Mouse (Mus musculus) gastrocnemius, postnatal 25 days (tissue): ENCODE data around the gene Tln2. TPM values are rescaled to one million over a fixed set of nuclear protein-coding genes. Genes with fewer than 3 reads are reported as not detected.

ENCODE experiments used
- DNase-seq: peaks from one replicate; pipeline ENCODE4 v3.0.0; 2022
- long read RNA-seq, 2 experiments: library from polyadenylated mRNA; stranded (forward); transcript quantifications; one replicate each; pipeline ENCODE4 v2.0.0; 2021
- total RNA-seq, 2 experiments: library from RNA; stranded (reverse); gene quantifications; 1 replicate in 1 of 2; 2 replicates in 1 of 2; pipeline ENCODE4 v1.2.3; 2021

The Tln2 gene
- total RNA-seq = 100 to 1,000 TPM in 1 of 2 experiments, 10 to 100 TPM in 1; 77.1 to 100 TPM
- long read RNA-seq, experiment 1, partial matches to known transcripts = 12 of 25 reads
- long read RNA-seq, experiment 1, other reads (novel, unspliced or antisense) = 13 of 25 reads
- long read RNA-seq, experiment 2, full-length matches to known transcripts = 1 of 31 reads
- long read RNA-seq, experiment 2, partial matches to known transcripts = 16 of 31 reads
- long read RNA-seq, experiment 2, other reads (novel, unspliced or antisense) = 14 of 31 reads

GRCm38 (mm10) chr9:67559603-67560002 is at the start of gene Tln2:
TSS of gene Tln2 (minus strand) at chr9:67559703.
- no peak for DNase-seq

DNA sequence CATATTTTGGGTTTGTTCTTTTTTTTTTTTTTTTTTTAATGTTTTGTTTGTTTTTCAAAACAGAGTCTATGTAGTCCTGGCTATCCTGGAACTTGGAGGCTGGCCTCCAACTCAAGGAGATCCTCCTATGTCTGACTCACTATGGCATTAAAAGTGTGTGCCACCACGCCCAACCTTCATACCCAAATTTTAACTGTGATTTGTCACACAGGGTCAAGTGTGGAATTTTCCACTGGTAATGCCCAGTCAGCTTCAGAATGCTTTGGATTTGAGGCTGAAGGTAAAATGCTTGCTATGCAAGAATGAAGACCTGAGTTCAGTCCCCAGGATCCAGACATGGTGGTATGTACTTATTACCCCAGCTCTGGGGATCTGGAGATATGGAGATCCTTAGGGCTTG is 49.7 kb upstream of the Tln2 start:
- no peak for DNase-seq

- DNase-seq = no peak
These were observed 48.4 kb upstream of the Tln2 start for GRCm38 (mm10) chr9:67607786-67608366.

GRCm38 (mm10) chr9:67607268-67607667 is 47.8 kb upstream of the Tln2 start:
- no peak for DNase-seq

GRCm38 (mm10) chr9:67605867-67606435 is 46.4 kb upstream of the Tln2 start:
- no peak for DNase-seq

DNA sequence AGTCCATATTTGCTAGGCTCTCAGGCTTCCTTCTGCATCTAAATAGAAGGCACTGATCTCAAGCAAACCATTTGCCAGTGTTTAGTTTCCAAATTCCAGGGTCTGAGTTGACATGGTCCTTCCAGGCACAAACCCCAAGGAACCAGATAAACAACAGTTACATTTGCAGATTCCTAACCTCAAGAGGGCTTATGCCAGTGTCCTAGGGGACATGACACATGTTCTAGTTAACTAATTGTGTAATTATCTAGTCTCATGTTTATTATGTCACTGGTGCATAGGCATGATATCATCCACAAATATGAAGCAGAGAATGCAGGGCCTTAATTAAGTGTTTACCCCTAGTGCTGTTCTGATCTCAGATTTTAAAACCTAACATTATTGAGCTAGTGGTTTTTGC is 45.4 kb upstream of the Tln2 start:
- no peak for DNase-seq

DNA sequence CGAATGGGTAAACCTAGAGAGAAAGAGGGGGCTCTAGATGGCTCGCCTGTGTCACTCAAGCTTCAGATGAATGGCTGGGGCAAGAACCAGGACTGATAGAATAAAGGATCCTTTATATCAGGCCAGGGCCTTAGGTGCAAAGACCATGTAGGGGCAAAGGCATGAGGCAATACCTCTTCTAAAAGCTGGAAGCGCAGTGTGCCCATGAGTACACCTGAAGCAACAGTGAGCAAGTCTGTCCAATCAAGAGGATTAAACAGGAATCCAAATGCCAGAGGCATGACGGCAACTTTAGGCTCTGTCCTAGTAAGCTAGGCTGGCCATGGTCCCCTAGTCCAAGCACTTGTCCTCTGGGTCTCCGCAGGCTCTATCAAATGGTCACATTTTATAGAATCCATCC is 42.8 kb upstream of the Tln2 start:
- no peak for DNase-seq

DNA sequence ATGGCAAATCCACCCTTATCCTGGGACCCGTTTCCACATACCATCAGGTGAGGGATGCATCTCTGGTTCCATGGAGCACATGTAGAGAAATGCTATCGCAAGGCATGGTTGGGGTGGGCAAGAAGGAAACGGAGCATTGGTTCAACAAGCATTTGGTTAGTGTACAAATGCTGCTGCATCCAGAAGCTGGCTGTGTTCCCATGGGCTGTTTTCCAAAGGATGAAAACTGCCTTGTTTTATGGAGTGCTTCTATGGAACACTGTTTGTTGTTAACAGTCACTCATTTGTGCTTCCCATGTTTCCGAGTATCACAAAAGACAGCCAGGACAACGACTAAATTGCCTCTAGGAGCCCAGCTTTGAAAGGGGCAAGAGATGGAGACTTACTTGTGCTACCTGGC is 35.7 kb upstream of the Tln2 start:
- no peak for DNase-seq

DNA sequence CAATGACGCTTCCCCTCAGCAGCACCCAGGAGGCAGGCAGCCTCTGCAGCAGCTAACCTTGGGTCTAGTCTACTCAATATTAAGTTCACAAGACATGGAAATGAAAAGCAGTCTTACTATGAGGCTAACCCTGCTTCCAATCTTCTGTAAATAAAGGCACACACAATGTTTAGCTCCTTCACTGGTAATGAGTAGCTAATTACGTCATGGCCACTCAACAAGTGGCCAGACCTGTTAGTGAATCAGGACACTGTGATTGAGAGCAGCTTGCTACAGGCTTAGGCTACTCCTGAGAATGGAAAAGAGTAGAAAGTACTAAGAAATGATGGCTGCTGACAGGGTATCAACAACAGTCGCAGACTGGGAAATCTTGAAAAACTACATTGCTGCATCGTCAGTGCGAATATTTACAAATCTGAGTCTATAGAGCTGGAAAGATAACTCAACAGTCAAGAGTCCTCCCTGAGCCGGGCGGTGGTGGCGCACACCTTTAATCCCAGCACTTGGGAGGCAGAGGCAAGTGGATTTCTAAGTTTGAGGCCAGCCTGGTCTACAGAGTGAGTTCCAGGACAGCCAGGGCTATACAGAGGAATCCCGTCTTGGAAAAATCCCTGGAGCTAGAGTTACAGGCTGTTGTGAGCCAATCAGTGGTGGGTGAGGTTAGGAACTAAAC is 34.1 kb upstream of the Tln2 start:
- no peak for DNase-seq

- no peak for DNase-seq
These were observed 33.2 kb upstream of the Tln2 start for GRCm38 (mm10) chr9:67592726-67593125.

DNA sequence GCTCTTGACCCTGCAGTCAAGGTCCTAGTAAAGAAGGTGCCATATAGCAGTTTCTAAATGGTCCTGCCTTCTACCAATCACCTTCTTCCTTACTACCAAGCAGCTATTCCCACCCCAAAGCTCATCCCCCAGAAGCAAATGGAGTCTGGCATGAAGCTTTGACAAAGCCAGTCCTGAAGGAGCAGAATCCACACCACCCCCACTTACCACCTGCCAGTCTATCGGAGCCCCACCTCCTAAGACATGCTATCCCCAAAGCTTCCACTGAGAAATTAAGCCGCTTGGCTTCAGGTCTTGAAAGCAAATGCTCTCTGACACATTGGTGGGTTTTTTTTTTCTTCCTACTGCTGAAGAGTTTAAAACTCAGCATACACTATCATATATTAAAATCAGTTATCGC is 27.6 kb upstream of the Tln2 start:
- DNase-seq = no peak

DNA sequence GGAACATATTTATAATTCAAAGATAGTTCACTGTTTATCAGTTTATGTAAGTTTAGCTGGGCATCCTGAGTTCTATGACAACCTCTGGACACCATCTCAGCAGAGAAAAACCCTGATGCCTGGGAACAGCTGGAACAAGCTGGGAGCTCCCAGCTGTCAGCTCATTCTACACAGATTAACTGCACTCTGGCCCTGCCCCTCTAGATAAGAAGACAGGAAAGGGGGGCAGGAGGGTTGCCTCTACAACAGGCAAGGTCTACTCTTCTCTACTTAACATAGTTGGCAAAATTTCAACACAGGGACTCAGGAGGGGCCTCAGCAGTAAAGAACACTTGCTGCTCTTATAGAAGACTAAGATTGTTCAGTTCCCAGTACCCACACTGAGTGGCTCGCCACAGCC is 27.0 kb upstream of the Tln2 start:
- DNase-seq = no peak

DNA sequence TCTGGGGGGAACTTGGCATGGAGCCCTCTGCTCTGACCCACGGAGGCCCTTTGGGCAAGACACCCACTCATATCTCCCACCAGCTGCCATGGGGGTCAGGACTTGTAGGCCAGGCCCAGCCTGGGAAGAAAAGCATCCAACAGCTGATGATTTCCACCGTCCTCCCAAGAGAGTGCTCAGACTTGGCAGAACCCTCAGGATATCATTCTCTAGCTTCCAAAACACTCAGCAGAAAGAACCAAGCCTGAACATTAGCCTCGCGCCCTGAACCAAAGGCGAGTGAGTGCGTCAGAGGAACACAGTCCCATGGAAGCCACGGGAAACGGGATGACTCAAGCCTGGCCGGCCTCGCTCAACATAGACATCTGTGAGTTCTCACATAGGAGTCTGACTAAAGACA is 25.4 kb upstream of the Tln2 start:
- peak; percentile 76 for DNase-seq

GRCm38 (mm10) chr9:67581581-67582280 is 22.2 kb upstream of the Tln2 start:
- DNase-seq = peak; percentile 78

GRCm38 (mm10) chr9:67579541-67579940 is 20.0 kb upstream of the Tln2 start:
- no peak for DNase-seq

DNA sequence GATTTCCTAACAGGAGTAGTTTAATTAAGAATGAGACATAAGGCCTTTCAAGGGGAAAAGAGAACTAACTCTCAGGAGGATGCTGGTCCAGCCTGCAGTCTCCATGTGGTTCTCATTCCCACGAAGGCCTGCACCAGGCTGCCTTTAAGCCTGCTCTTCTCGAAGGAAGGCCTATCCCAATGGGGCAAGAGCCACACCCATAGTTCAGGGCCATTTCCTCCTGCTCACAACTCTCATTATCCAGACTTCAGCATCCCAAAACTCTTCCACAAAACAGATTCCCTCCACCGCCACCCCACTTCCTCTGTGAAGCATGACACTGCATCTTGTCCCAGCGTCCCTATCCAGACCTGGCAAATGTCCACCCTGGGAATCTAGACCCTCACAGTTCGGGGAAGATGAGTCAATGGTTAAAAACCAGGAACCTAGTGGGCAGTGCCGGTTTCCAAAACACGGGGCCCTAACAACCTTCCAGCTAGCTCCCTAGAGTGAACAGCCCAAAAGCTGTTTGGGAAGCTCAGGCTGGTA is 15.3 kb upstream of the Tln2 start:
- DNase-seq = peak; percentile 37

DNA sequence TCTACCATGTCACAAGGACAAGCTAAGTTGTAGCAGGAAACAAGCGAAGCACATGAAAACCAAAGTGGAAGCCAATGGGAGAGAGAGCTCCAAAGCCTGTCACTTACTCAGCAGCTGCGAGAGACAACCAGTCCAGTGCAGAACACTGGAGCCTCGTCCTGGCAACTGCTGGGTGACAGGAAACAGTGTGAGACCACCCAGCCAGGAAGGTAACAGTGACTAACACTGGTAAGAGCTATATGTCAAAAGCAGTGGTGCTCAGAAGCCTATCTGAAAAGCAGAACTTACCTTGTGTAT is 14.1 kb upstream of the Tln2 start:
- DNase-seq = no peak

GRCm38 (mm10) chr9:67572790-67573682 is 13.5 kb upstream of the Tln2 start:
- no peak for DNase-seq

- DNase-seq = peak; percentile 68
These were observed 6.3 kb upstream of the Tln2 start for GRCm38 (mm10) chr9:67565801-67566258.

DNA sequence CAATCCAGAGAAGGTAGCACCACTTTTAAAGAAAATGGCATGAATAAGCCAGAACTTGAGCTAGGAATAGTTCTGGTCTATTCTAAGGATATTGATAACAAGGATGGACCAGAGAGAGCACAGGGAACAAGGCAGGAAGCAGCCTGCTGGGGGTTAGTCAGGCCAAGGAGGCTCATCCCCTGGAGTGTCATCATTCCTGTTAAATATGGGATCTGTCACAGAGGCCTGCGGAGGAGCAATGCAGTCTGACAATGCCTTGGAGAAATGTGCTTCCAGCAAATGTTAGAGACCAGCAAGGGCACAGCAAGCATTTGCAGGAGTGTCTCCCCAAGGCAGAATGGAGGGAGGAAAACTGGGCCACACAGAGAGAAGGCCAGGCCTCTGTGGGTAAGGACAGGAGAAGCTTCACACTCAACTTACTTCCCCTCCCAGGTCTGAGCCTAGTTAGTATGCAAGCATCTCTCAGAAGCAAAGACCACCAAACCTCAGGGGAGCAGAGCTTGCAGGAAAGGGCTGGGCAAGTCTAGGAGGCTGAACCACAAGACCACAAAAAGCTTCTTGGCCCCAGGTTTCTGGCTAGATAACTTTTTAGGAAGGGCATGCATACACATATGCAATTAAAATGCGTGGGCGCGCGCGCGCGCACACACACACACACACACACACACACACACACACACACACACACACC is 9.5 kb downstream of the Tln2 start:
- no peak for DNase-seq

- DNase-seq = peak; percentile 66
These were observed 10.2 kb downstream of the Tln2 start for GRCm38 (mm10) chr9:67549332-67549731.
